Mouse (Mus musculus) macrophage (primary cell): Measurements from ENCODE around the gene Zfp773. TPM values are rescaled to one million over a fixed set of nuclear protein-coding genes. Genes with fewer than 3 reads are reported as not detected.

ENCODE experiments used
- polyA plus RNA-seq: library from polyadenylated mRNA; stranded (reverse); fragments of 250-400 nt; gene quantifications from 3 replicates; pipeline ENCODE4 v1.2.4, GENCODE M21; 2018; ENCODE audit warnings: inconsistent platforms

Zfp773 gene
- polyA plus RNA-seq, 1 experiment from 2014 or later, result 0.62 TPM

Other genes starting within 250 kb of the Zfp773 start
- gene Aurkc, start 141.5 kb downstream of the Zfp773 start, polyA plus RNA-seq, result not detected in 3 replicates
- 7.1 to 9.2 TPM (median 8.7 TPM) in 3 replicates for gene Zfp954, start 15.3 kb downstream of the Zfp773 start, polyA plus RNA-seq
- gene Zfp418, start 34.6 kb upstream of the Zfp773 start, polyA plus RNA-seq, result 1.4 to 3.5 TPM (median 1.5 TPM) in 3 replicates
- 1.7 to 2.5 TPM (median 2.1 TPM) in 3 replicates for gene Zfp772, start 73.2 kb upstream of the Zfp773 start, polyA plus RNA-seq
- 0.50 TPM in 1 of 3 replicates, not detected in the others for gene Vmn2r29, start 110.6 kb upstream of the Zfp773 start, polyA plus RNA-seq
- gene Gm45844, start 141.5 kb upstream of the Zfp773 start, polyA plus RNA-seq, result 1.1 to 1.8 TPM (median 1.2 TPM) in 3 replicates
- 32.2 to 39.5 TPM (median 37.0 TPM) in 3 replicates for gene Clcn4, start 164.1 kb upstream of the Zfp773 start, polyA plus RNA-seq
- not detected in 3 replicates for gene Vmn2r30, start 200.9 kb upstream of the Zfp773 start, polyA plus RNA-seq
- not detected in 3 replicates for gene Gm45783, start 237.8 kb upstream of the Zfp773 start, polyA plus RNA-seq